ENCODE assay signal across 8 mouse cellular contexts in the genomic region with DNA sequence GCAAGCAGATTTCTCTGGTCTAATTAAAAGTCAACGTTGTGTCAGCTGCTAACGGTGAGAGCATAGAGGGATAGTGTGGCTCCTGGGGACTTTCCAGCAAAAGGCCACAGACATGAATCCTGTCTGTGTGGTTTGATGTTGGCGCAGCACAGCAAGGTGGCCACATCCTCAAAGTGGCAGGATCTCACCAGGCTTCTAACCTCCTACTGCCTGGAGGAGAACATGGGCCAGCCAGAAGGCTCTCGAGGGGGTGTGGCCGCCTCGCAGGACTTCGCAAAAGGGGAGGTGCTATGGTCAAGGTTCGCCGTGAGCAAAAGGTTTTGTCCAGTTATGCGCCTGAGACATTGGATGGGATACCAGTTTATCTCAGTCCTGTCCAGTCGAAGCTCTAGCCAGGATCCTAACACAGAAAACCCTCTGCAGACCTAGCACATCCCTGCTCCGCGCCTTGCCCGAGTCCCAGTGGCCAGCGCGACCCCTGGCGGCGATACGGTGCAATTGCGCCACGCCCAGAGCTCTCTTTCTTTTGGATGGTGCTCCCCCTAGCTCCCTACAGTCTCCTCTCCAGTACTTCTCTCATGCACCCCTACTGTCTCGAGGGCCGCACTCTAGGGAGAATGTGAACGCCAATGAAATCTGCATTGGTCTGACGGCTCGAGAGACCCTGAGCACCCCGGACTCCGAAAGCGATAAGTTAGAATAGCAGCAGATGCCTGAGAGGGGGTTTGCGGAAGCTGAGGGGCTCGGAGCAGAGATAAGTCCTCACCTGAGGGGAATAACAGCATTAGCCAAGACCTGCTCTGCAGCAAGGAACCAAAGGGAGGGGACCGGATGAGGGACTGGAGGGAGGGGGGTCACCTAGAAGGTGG. TPM values are rescaled to one million over a fixed set of nuclear protein-coding genes. Genes with fewer than 3 reads are reported as not detected.
A peak's percentile ranks its signal among the peaks of the same experiment; 100 is the strongest.
DNase-seq lines count a peak whose midpoint lies in the region; ATAC-seq and TF ChIP-seq lines count a peak whose summit lies in the region.

No protein-coding gene starts in this region.

- peak; percentile 87 for DNase-seq in A20 (ENCODE audit: low read depth, low spot score)
- peak; percentile 95 for DNase-seq in kidney, postnatal 0 days (ENCODE audit: low spot score)
- peak; percentile 87 for DNase-seq in liver, embryonic 11.5 days (ENCODE audit: low spot score)
- DNase-seq in naive thymus-derived CD4-positive, alpha-beta T cell, adult 2 months (ENCODE audit: low read depth) = peak; percentile 88

- H3K4me3 ChIP-seq in bone marrow macrophage, adult 2 months (ENCODE audit: insufficient read depth, low read length) = peak overlapping the region; percentile 51
- H3K4me3 ChIP-seq in embryonic fibroblast, embryonic 13.5 days (ENCODE audit: insufficient read depth, low read length) = no peak overlapping the region; the same call in 1 of the 2 replicates
- 0 out of 2 replicates have a peak overlapping the region, but pooled peaks have one; percentile 14 for H3K4me3 ChIP-seq in heart, embryonic 12.5 days
- no peak overlapping the region for H3K4me3 ChIP-seq in kidney, postnatal 0 days (replicated peaks; ENCODE audit: low read depth, low read length)
- 0 out of 2 replicates have a peak overlapping the region, but pooled peaks have one; percentile 2 for H3K4me3 ChIP-seq in liver, embryonic 11.5 days (ENCODE audit: low read depth, low read length)
- peak overlapping the region; percentile 16; the same call in 1 of the 2 replicates for H3K4me3 ChIP-seq in stomach, embryonic 14.5 days (ENCODE audit: low read depth, low read length)

- H3K9ac ChIP-seq in heart, embryonic 12.5 days = 0 out of 2 replicates have a peak overlapping the region, but pooled peaks have one; percentile 13
- H3K9ac ChIP-seq in kidney, postnatal 0 days (ENCODE audit: low read depth, low read length) = no peak overlapping the region
- no peak overlapping the region for H3K9ac ChIP-seq in liver, embryonic 11.5 days (ENCODE audit: low read depth, low read length)
- H3K9ac ChIP-seq in stomach, embryonic 14.5 days (replicated peaks; ENCODE audit: low read depth, low read length) = no peak overlapping the region

- H3K4me2 ChIP-seq in heart, embryonic 12.5 days = peak overlapping the region; percentile 54
- H3K4me2 ChIP-seq in kidney, postnatal 0 days (ENCODE audit: low read length) = peak overlapping the region; percentile 43
- peak overlapping the region; percentile 55 for H3K4me2 ChIP-seq in liver, embryonic 11.5 days
- peak overlapping the region; percentile 40 for H3K4me2 ChIP-seq in stomach, embryonic 14.5 days (replicated peaks; ENCODE audit: low read depth, low read length)

- WGBS in heart, embryonic 12.5 days = 11% methylated on average over 32 of the region's 32 CpGs
- WGBS in kidney, postnatal 0 days = 14% methylated on average over 32 of the region's 32 CpGs
- 13% methylated on average over 32 of the region's 32 CpGs for WGBS in liver, embryonic 11.5 days
- 11% methylated on average over 32 of the region's 32 CpGs for WGBS in stomach, embryonic 14.5 days

- peaks cover 15% of the 10 kb centered on the region for H3K4me1 ChIP-seq in bone marrow macrophage, adult 2 months (ENCODE audit: control insufficient read depth, insufficient read depth, low read length)
- peaks cover 5% of the 10 kb centered on the region for H3K4me1 ChIP-seq in embryonic fibroblast, embryonic 13.5 days (ENCODE audit: control insufficient read depth, insufficient read depth, low read length)
- peaks cover 6% of the 10 kb centered on the region; the same call in 1 of the 2 replicates for H3K4me1 ChIP-seq in heart, embryonic 12.5 days (replicated peaks)
- 0 out of 2 replicates have a peak, but pooled peaks cover 2% of the 10 kb centered on the region for H3K4me1 ChIP-seq in kidney, postnatal 0 days (replicated peaks; ENCODE audit: insufficient read depth, low read length)
- no peaks in the 10 kb centered on the region; the same call in 1 of the 2 replicates for H3K4me1 ChIP-seq in liver, embryonic 11.5 days (replicated peaks; ENCODE audit: control insufficient read depth, insufficient read depth, low read length)
- 0 out of 2 replicates have a peak, but pooled peaks cover 5% of the 10 kb centered on the region for H3K4me1 ChIP-seq in stomach, embryonic 14.5 days (ENCODE audit: control insufficient read depth, insufficient read depth, low read length)

- TF ChIP-seq POLR2A in bone marrow macrophage, adult 2 months (IDR thresholded peaks at IDR 0.05; ENCODE audit: borderline replicate concordance, low read depth, low read length) = no peak
- TF ChIP-seq POLR2A in embryonic fibroblast, embryonic 13.5 days (IDR thresholded peaks at IDR 0.05; ENCODE audit: low read depth, low read length) = no peak

- H3K27ac ChIP-seq in bone marrow macrophage, adult 2 months (ENCODE audit: insufficient read depth, low read depth, low read length) = no peak overlapping the region
- H3K27ac ChIP-seq in embryonic fibroblast, embryonic 13.5 days (ENCODE audit: insufficient read depth, low read length) = no peak overlapping the region
- no peak overlapping the region for H3K27ac ChIP-seq in heart, embryonic 12.5 days (ENCODE audit: poor library complexity, severe bottlenecking)
- H3K27ac ChIP-seq in kidney, postnatal 0 days = no peak overlapping the region
- no peak overlapping the region for H3K27ac ChIP-seq in liver, embryonic 11.5 days (ENCODE audit: low read depth, low read length)
- H3K27ac ChIP-seq in stomach, embryonic 14.5 days (ENCODE audit: low read length) = no peak overlapping the region

- no peaks in the 10 kb centered on the region for H3K9me3 ChIP-seq in heart, embryonic 12.5 days (replicated peaks)
- no peaks in the 10 kb centered on the region for H3K9me3 ChIP-seq in kidney, postnatal 0 days (replicated peaks; ENCODE audit: low read length)
- H3K9me3 ChIP-seq in liver, embryonic 11.5 days (ENCODE audit: control insufficient read depth, low read length) = no peaks in the 10 kb centered on the region
- no peaks in the 10 kb centered on the region for H3K9me3 ChIP-seq in stomach, embryonic 14.5 days (ENCODE audit: control insufficient read depth, low read depth, low read length)

- H3K27me3 ChIP-seq in heart, embryonic 12.5 days (replicated peaks) = peaks cover 38% of the 10 kb centered on the region
- H3K27me3 ChIP-seq in kidney, postnatal 0 days (ENCODE audit: insufficient read depth, low read length) = no peaks in the 10 kb centered on the region
- H3K27me3 ChIP-seq in liver, embryonic 11.5 days (replicated peaks; ENCODE audit: control insufficient read depth, insufficient read depth, low read length) = peaks cover 19% of the 10 kb centered on the region
- H3K27me3 ChIP-seq in stomach, embryonic 14.5 days (ENCODE audit: control insufficient read depth, insufficient read depth, low read length) = no peaks in the 10 kb centered on the region

- TF ChIP-seq CTCF in bone marrow macrophage, adult 2 months (IDR thresholded peaks at IDR 0.05; ENCODE audit: low read depth, low read length) = peak; percentile 96
- peak; percentile 99 for TF ChIP-seq CTCF in embryonic fibroblast, embryonic 13.5 days (IDR thresholded peaks at IDR 0.05; ENCODE audit: borderline replicate concordance, insufficient read depth, low read length)
- peak; percentile 100 for TF ChIP-seq CTCF in kidney, postnatal 0 days (IDR thresholded peaks at IDR 0.05; ENCODE audit: low read depth)

- peak; percentile 79 for ATAC-seq in heart, embryonic 12.5 days (ENCODE audit: insufficient number of reproducible peaks, low FRiP score)
- peak; percentile 78 for ATAC-seq in kidney, postnatal 0 days (replicated peaks; ENCODE audit: low FRiP score, low read depth)
- peak; percentile 75 for ATAC-seq in liver, embryonic 11.5 days (replicated peaks; ENCODE audit: low FRiP score)
- ATAC-seq in stomach, embryonic 14.5 days (ENCODE audit: insufficient number of reproducible peaks, insufficient read depth, low FRiP score, low read depth) = peak; percentile 84

- H3K36me3 ChIP-seq in heart, embryonic 12.5 days = no peaks in the 10 kb centered on the region
- no peaks in the 10 kb centered on the region for H3K36me3 ChIP-seq in kidney, postnatal 0 days (ENCODE audit: insufficient read depth, low read length)
- no peaks in the 10 kb centered on the region for H3K36me3 ChIP-seq in liver, embryonic 11.5 days (ENCODE audit: control insufficient read depth, insufficient read depth, low read length)
- H3K36me3 ChIP-seq in stomach, embryonic 14.5 days (ENCODE audit: control insufficient read depth, insufficient read depth, low read length) = no peaks in the 10 kb centered on the region

RNA-seq across cellular contexts. Expression of gene Cep170b, which starts 13.3 kb away (rescaled TPM):
- 8.5 and 17.7 TPM in 2 replicates for polyA plus RNA-seq in bone marrow macrophage, adult 2 months (2012; ENCODE audit: insufficient read depth, insufficient read length, missing spikeins)
- 55.0 and 66.1 TPM in 2 replicates for polyA plus RNA-seq in embryonic fibroblast, embryonic 13.5 days (2011; ENCODE audit: insufficient read length, low read depth, missing spikeins)
- 7.0 and 7.3 TPM in 2 replicates for polyA plus RNA-seq in heart, embryonic 12.5 days (2016; fragmentation: Nextera tagmentation; extraction: Ambion mirVana)
- polyA plus RNA-seq in kidney, postnatal 0 days (2015; fragmentation: Nextera tagmentation; extraction: Ambion mirVana) = 13.6 and 13.9 TPM in 2 replicates
- polyA plus RNA-seq in liver, embryonic 11.5 days (2014; fragmentation: Nextera tagmentation; extraction: Ambion mirVana) = 7.9 and 8.0 TPM in 2 replicates
- 15.8 and 16.2 TPM in 2 replicates for polyA plus RNA-seq in stomach, embryonic 14.5 days (2014; fragmentation: Nextera tagmentation; extraction: Ambion mirVana)

RNA-seq across cellular contexts. Expression of gene Zbtb42, which starts 28.3 kb away (rescaled TPM):
- 9.2 and 10.1 TPM in 2 replicates for polyA plus RNA-seq in bone marrow macrophage, adult 2 months (2012; ENCODE audit: insufficient read depth, insufficient read length, missing spikeins)
- 1.2 and 1.6 TPM in 2 replicates for polyA plus RNA-seq in embryonic fibroblast, embryonic 13.5 days (2011; ENCODE audit: insufficient read length, low read depth, missing spikeins)
- polyA plus RNA-seq in heart, embryonic 12.5 days (2016; fragmentation: Nextera tagmentation; extraction: Ambion mirVana) = 4.7 and 6.4 TPM in 2 replicates
- 5.9 and 6.7 TPM in 2 replicates for polyA plus RNA-seq in kidney, postnatal 0 days (2015; fragmentation: Nextera tagmentation; extraction: Ambion mirVana)
- polyA plus RNA-seq in liver, embryonic 11.5 days (2014; fragmentation: Nextera tagmentation; extraction: Ambion mirVana) = 0.96 and 1.7 TPM in 2 replicates
- polyA plus RNA-seq in stomach, embryonic 14.5 days (2014; fragmentation: Nextera tagmentation; extraction: Ambion mirVana) = 10.9 and 14.2 TPM in 2 replicates

RNA-seq across cellular contexts. Expression of gene Akt1, which starts 32.3 kb away (rescaled TPM):
- 169 and 176 TPM in 2 replicates for polyA plus RNA-seq in bone marrow macrophage, adult 2 months (2012; ENCODE audit: insufficient read depth, insufficient read length, missing spikeins)
- 227 and 248 TPM in 2 replicates for polyA plus RNA-seq in embryonic fibroblast, embryonic 13.5 days (2011; ENCODE audit: insufficient read length, low read depth, missing spikeins)
- 180 and 184 TPM in 2 replicates for polyA plus RNA-seq in heart, embryonic 12.5 days (2016; fragmentation: Nextera tagmentation; extraction: Ambion mirVana)
- polyA plus RNA-seq in kidney, postnatal 0 days (2015; fragmentation: Nextera tagmentation; extraction: Ambion mirVana) = 72.5 and 114 TPM in 2 replicates
- 54.9 and 62.9 TPM in 2 replicates for polyA plus RNA-seq in liver, embryonic 11.5 days (2014; fragmentation: Nextera tagmentation; extraction: Ambion mirVana)
- polyA plus RNA-seq in stomach, embryonic 14.5 days (2014; fragmentation: Nextera tagmentation; extraction: Ambion mirVana) = 55.6 and 64.6 TPM in 2 replicates

RNA-seq across cellular contexts. Expression of gene Pld4, which starts 53.5 kb away (rescaled TPM):
- polyA plus RNA-seq in bone marrow macrophage, adult 2 months (2012; ENCODE audit: insufficient read depth, insufficient read length, missing spikeins) = 1,067 and 1,170 TPM in 2 replicates
- 0.30 and 4.2 TPM in 2 replicates for polyA plus RNA-seq in embryonic fibroblast, embryonic 13.5 days (2011; ENCODE audit: insufficient read length, low read depth, missing spikeins)
- polyA plus RNA-seq in heart, embryonic 12.5 days (2016; fragmentation: Nextera tagmentation; extraction: Ambion mirVana) = 3.0 and 4.2 TPM in 2 replicates
- polyA plus RNA-seq in kidney, postnatal 0 days (2015; fragmentation: Nextera tagmentation; extraction: Ambion mirVana) = 7.8 TPM in 2 replicates
- polyA plus RNA-seq in liver, embryonic 11.5 days (2014; fragmentation: Nextera tagmentation; extraction: Ambion mirVana) = 6.3 and 7.4 TPM in 2 replicates
- polyA plus RNA-seq in stomach, embryonic 14.5 days (2014; fragmentation: Nextera tagmentation; extraction: Ambion mirVana) = 12.9 and 13.3 TPM in 2 replicates

Comparison
In these comparisons a context has a peak if more than half of its experiments do, and no peak if none do; other contexts are left out.
1. H3K4me3 ChIP-seq: peak in bone marrow macrophage, adult 2 months (single experiment), heart, embryonic 12.5 days (single experiment), liver, embryonic 11.5 days (single experiment) and stomach, embryonic 14.5 days (single experiment); none in embryonic fibroblast, embryonic 13.5 days (single experiment) and kidney, postnatal 0 days (single experiment).
2. Peak in every context shown above with its lines, with median percentiles within 50 percentile points of each other: DNase-seq, CTCF ChIP-seq, ATAC-seq and H3K4me2 ChIP-seq.